Mouse (Mus musculus) urinary bladder, postnatal 36 days (tissue): Measurements from ENCODE around the gene Kifc3.

Source experiments
- DNase-seq, 2 experiments: peaks; one replicate each; pipeline ENCODE4 v3.0.0; 2022; ENCODE audit warnings: low spot score in 2 of 2, mixed read lengths in 1 of 2

Kifc3 gene

DNA sequence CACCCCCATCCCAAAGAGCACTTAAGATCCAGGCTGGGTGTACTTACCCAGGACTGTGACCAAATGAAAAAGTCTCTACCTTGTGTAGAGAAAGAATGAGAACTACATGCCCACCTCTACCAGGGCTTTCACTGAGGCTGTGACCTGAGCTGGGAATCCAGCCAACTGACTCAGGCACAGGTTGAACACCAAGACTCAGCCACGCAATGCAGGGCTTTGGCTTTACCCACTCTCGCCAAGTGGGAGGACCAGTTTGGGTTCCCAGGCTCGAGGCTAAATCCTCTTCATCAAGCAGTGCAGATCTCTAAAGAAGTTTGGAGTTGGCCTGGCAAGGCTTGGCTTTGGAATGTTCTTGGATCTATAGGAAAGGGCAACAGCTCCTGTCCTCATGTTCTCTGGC, 127.1 kb downstream of the Kifc3 start:
- no peak for DNase-seq

DNA sequence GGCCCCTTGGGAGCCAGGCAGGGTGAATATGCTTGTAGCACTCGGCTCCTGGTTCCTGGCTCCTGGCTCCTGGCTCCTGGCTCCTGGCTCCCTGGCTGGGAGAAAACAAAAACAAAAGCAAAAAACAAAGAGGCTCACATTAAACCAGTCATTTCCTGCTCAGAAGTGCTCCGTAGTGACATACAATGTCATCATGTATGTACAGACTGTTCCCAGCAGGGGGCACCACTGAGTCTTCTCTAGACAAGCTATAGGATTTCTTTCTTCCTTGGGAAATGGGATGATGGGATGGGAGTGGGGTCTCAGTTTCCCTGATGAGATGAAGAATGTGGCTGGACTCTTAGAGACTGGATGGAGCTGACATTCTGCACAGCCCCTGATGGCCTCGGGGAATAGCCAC, 135.0 kb downstream of the Kifc3 start:
- DNase-seq = peak in 1 of 2 experiments; percentile 35

GRCm38 (mm10) chr8:95064531-95064930, 138.1 kb downstream of the Kifc3 start:
- no peak for DNase-seq

- no peak for DNase-seq
Observed at GRCm38 (mm10) chr8:95059812-95060533, 142.6 kb downstream of the Kifc3 start.

DNA sequence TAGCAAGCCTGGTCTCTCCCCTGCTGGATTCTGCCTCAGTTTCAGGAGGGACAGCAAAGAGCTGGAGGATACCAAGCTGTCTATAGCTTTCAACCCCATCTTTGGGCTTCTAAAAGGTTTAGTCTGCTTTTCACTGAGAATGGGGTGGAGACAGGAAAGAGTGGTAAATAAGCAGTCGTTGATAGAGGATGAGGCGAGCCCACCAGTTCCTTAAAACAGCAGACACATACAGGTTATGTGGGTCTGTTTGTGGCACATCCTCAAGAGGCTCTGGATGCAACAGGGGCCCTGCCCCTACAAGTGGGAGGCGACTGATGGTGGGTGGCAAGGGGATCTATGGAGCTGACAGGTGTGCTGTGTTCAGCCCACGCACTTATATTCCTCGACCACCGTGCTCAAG, 144.0 kb downstream of the Kifc3 start:
- no peak for DNase-seq

GRCm38 (mm10) chr8:95056414-95056813, 146.2 kb downstream of the Kifc3 start:
- DNase-seq = no peak

DNA sequence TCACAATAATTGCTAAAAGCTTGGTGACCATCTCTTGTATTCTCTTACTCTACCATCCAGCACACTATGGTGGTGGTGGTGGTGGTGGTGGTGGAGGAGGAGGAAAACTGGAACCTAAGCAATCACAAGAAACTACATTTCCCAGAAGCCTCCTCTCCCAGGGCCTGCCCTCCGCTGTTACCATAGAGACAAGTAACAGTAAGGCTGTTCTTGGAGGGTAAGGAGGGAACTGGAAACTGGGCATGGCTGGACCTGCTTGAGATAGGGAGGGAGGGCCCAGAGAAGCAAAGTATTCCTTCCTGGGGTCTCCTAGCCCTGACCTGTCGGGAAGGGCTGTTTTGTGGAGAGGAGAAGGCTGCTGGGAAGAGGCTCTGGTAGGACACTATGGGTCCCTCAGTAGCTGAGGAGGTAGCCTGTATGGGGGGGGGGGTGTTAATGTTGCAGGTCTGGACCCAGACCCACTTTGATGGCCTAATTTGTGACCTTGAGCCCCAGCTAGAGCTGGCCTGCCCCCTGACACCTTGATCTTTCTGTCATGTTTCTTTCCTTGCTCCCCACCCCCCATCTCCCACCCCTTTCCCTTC, 147.6 kb downstream of the Kifc3 start, which contains the start of gene Drc7:
Gene Drc7, plus strand, starts transcription at position 177 of the 584 bp plus-strand sequence.
- no peak for DNase-seq

DNA sequence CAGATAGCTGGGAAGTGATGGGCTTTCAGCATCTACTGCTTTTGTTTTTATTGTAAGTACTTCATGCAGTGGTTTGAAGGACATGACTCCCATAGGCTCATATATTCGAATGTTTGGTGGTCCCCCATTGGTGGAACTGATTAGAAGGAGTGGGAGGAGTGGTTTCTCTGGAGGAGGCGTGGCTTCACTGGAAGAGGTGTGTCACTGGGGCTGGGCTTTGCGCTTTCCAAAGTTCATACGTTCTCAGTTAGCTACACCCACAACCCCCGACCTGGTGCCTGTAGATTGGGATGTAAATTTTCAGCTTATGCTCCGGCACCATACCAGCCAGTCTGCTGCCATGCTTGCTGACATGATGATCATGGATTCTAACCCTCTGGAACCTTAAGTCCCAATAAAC, 148.2 kb downstream of the Kifc3 start:
- DNase-seq = no peak
